Mouse (Mus musculus): ENCODE data around the gene Cbx8. TPM values are rescaled to one million over a fixed set of nuclear protein-coding genes. Genes with fewer than 3 reads are reported as not detected.

Cbx8 gene
- polyA plus RNA-seq, 1 experiment from 2014 or later: 9.8 TPM

- Histone ChIP-seq H3K9me3 (replicated peaks) (no peaks in the 10 kb centered on the region), H3K4me3 (no peak overlapping the region), H3K27ac (no peak overlapping the region), H3K27me3 (peaks cover 84% of the 10 kb centered on the region), H3K36me3 (ENCODE audit: poor library complexity, severe bottlenecking) (peaks cover 10% of the 10 kb centered on the region), H3K4me1 (peaks cover 74% of the 10 kb centered on the region), H3K9ac (no peak overlapping the region), H3K4me2 (no peak overlapping the region)
- no peak for ATAC-seq
- WGBS: under 1% methylated on average over 4 of the region's 4 CpGs
Measured at GRCm38 (mm10) chr11:119043273-119043540, 2.4 kb upstream of the Cbx8 start.

GRCm38 (mm10) chr11:119042466-119043272, 1.9 kb upstream of the Cbx8 start:
- H3K9ac ChIP-seq: no peak overlapping the region
- WGBS: under 1% methylated on average over 52 of the region's 52 CpGs
- peaks cover 10% of the 10 kb centered on the region for H3K36me3 ChIP-seq (ENCODE audit: poor library complexity, severe bottlenecking)
- H3K4me1 ChIP-seq: peaks cover 74% of the 10 kb centered on the region
- ATAC-seq: no peak
- H3K4me2 ChIP-seq: no peak overlapping the region; the same call in 1 of the 2 replicates
- no peak overlapping the region for H3K27ac ChIP-seq
- no peaks in the 10 kb centered on the region for H3K9me3 ChIP-seq (replicated peaks)
- H3K4me3 ChIP-seq: 0 out of 2 replicates have a peak overlapping the region, but pooled peaks have one; percentile 75
- H3K27me3 ChIP-seq: peaks cover 84% of the 10 kb centered on the region

- peak overlapping the region; percentile 72; the same call in 1 of the 2 replicates for H3K27ac ChIP-seq
- ATAC-seq: peak; percentile 2
- no peaks in the 10 kb centered on the region for H3K9me3 ChIP-seq (replicated peaks)
- H3K27me3 ChIP-seq: peaks cover 84% of the 10 kb centered on the region
- H3K36me3 ChIP-seq (ENCODE audit: poor library complexity, severe bottlenecking): peaks cover 10% of the 10 kb centered on the region
- H3K9ac ChIP-seq: peak overlapping the region; percentile 80
- peak overlapping the region; percentile 94 for H3K4me2 ChIP-seq
- peaks cover 74% of the 10 kb centered on the region for H3K4me1 ChIP-seq
- peak overlapping the region; percentile 75 for H3K4me3 ChIP-seq
- under 1% methylated on average over 31 of the region's 31 CpGs for WGBS
Measured at GRCm38 (mm10) chr11:119041750-119042465, 1.1 kb upstream of the Cbx8 start.

- Histone ChIP-seq H3K9ac (peak overlapping the region; percentile 80), H3K4me3 (peak overlapping the region; percentile 75), H3K27ac (peak overlapping the region; percentile 72), H3K27me3 (peaks cover 83% of the 10 kb centered on the region), H3K36me3 (ENCODE audit: poor library complexity, severe bottlenecking) (peaks cover 10% of the 10 kb centered on the region), H3K4me2 (peak overlapping the region; percentile 94), H3K4me1 (peaks cover 73% of the 10 kb centered on the region), H3K9me3 (replicated peaks) (no peaks in the 10 kb centered on the region)
- WGBS: under 1% methylated on average over 31 of the region's 31 CpGs
- ATAC-seq: no peak; the same call in 1 of the 2 replicates
Measured at GRCm38 (mm10) chr11:119041325-119041716, 552 bp upstream of the Cbx8 start.

- Histone ChIP-seq H3K4me1 (peaks cover 81% of the 10 kb centered on the region), H3K36me3 (ENCODE audit: poor library complexity, severe bottlenecking) (peaks cover 10% of the 10 kb centered on the region), H3K27me3 (peaks cover 83% of the 10 kb centered on the region), H3K9me3 (replicated peaks) (no peaks in the 10 kb centered on the region), H3K4me3 (peak overlapping the region; percentile 75), H3K4me2 (peak overlapping the region; percentile 88), H3K27ac (peak overlapping the region; percentile 88), H3K9ac (peak overlapping the region; percentile 94)
- WGBS: 6% methylated on average over 21 of the region's 21 CpGs
- ATAC-seq: no peak
Measured at GRCm38 (mm10) chr11:119039732-119040512, 847 bp downstream of the Cbx8 start.

GRCm38 (mm10) chr11:119038744-119039484, 1.9 kb downstream of the Cbx8 start:
- Histone ChIP-seq H3K27ac (no peak overlapping the region), H3K36me3 (ENCODE audit: poor library complexity, severe bottlenecking) (peaks cover 10% of the 10 kb centered on the region), H3K27me3 (peaks cover 82% of the 10 kb centered on the region), H3K4me1 (peaks cover 81% of the 10 kb centered on the region), H3K4me2 (peak overlapping the region; percentile 88), H3K4me3 (peak overlapping the region; percentile 17; the same call in 1 of the 2 replicates), H3K9me3 (replicated peaks) (no peaks in the 10 kb centered on the region), H3K9ac (peak overlapping the region; percentile 43)
- WGBS: 29% methylated on average over 22 of the region's 22 CpGs
- no peak for ATAC-seq

- H3K36me3 ChIP-seq (ENCODE audit: poor library complexity, severe bottlenecking): peaks cover 10% of the 10 kb centered on the region
- no peak overlapping the region for H3K27ac ChIP-seq
- H3K9me3 ChIP-seq (replicated peaks): no peaks in the 10 kb centered on the region
- no peak for ATAC-seq
- H3K9ac ChIP-seq: peak overlapping the region; percentile 63
- H3K4me2 ChIP-seq: peak overlapping the region; percentile 88
- H3K27me3 ChIP-seq: peaks cover 77% of the 10 kb centered on the region
- peak overlapping the region; percentile 49 for H3K4me3 ChIP-seq
- H3K4me1 ChIP-seq: peaks cover 81% of the 10 kb centered on the region
- 3% methylated on average over 18 of the region's 18 CpGs for WGBS
Measured at GRCm38 (mm10) chr11:119037780-119038401, 2.9 kb downstream of the Cbx8 start.

- 1% methylated on average over 57 of the region's 57 CpGs for WGBS
- ATAC-seq: no peak
Measured at GRCm38 (mm10) chr11:119036934-119037779, 3.6 kb downstream of the Cbx8 start.

GRCm38 (mm10) chr11:119036447-119036846, 4.3 kb downstream of the Cbx8 start:
- H3K9ac ChIP-seq: no peak overlapping the region
- H3K9me3 ChIP-seq (replicated peaks): no peaks in the 10 kb centered on the region
- H3K4me3 ChIP-seq: peak overlapping the region; percentile 49; the same call in 1 of the 2 replicates
- WGBS: 2% methylated on average over 15 of the region's 15 CpGs
- H3K27ac ChIP-seq: no peak overlapping the region
- no peak for ATAC-seq
- peaks cover 62% of the 10 kb centered on the region for H3K27me3 ChIP-seq
- H3K4me1 ChIP-seq: peaks cover 67% of the 10 kb centered on the region
- peak overlapping the region; percentile 88 for H3K4me2 ChIP-seq
- H3K36me3 ChIP-seq (ENCODE audit: poor library complexity, severe bottlenecking): peaks cover 11% of the 10 kb centered on the region

More at GRCm38 (mm10) chr11:119036934-119037779, 3.6 kb downstream of the Cbx8 start:
- Histone ChIP-seq H3K4me3 (peak overlapping the region; percentile 49), H3K36me3 (ENCODE audit: poor library complexity, severe bottlenecking) (peaks cover 10% of the 10 kb centered on the region), H3K4me2 (peak overlapping the region; percentile 88), H3K9me3 (replicated peaks) (no peaks in the 10 kb centered on the region), H3K9ac (peak overlapping the region; percentile 63), H3K4me1 (peaks cover 74% of the 10 kb centered on the region), H3K27ac (no peak overlapping the region), H3K27me3 (peaks cover 69% of the 10 kb centered on the region)

GRCm38 (mm10) chr11:119035686-119036165, 5.0 kb downstream of the Cbx8 start:
- peak overlapping the region; percentile 49 for H3K4me3 ChIP-seq
- peaks cover 66% of the 10 kb centered on the region for H3K4me1 ChIP-seq
- H3K9me3 ChIP-seq (replicated peaks): no peaks in the 10 kb centered on the region
- 0 out of 2 replicates have a peak overlapping the region, but pooled peaks have one; percentile 26 for H3K9ac ChIP-seq
- H3K27ac ChIP-seq: no peak overlapping the region
- H3K27me3 ChIP-seq: peaks cover 62% of the 10 kb centered on the region
- WGBS: 3% methylated on average over 21 of the region's 21 CpGs
- H3K36me3 ChIP-seq (ENCODE audit: poor library complexity, severe bottlenecking): peaks cover 17% of the 10 kb centered on the region
- peak overlapping the region; percentile 34 for H3K4me2 ChIP-seq
- no peak for ATAC-seq
